Mouse (Mus musculus) testis, adult 2 months (tissue): ENCODE measurements around the gene Coq2.

Experiments
- CTCF ChIP-seq: fragments of 200-500 bp; IDR thresholded peaks from 2 replicates; pipeline ENCODE4 v1.5.1; 2012; ENCODE audit warnings: low read depth, mild to moderate bottlenecking, inconsistent platforms, low read length, moderate library complexity; ENCODE audit not compliant: control insufficient read depth, insufficient read depth, insufficient replicate concordance
- POLR2A ChIP-seq: fragments of 200-500 bp; IDR thresholded peaks from 2 replicates; pipeline ENCODE4 v1.6.1; 2012; ENCODE audit warnings: low read depth, mild to moderate bottlenecking, inconsistent platforms, low read length, moderate library complexity; ENCODE audit not compliant: control insufficient read depth

DNA sequence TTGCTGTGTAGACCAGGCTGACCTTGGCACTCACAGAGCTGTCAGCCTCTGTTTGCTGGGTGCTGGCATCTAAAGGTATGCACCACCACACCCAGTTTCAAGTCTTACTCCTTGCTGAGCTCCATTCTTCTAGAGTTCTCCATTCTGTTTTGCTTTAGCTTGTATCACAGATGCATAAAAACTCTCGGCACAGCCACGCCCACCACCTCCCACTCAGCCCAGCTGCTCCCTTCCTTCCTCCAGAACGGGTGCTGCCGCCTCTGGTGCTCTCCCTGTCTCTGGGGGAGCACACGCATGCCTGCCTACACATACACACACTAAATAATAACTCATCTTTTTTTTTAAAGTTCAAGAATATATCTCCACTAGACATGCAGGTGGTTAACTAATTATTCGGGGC lies 16.5 kb downstream of the Coq2 start:
- TF ChIP-seq CTCF (no peak), POLR2A (no peak)
